ENCODE assay signal across 21 mouse cellular contexts in genomic region chr3:127793022-127793421, GRCm38 (mm10). TPM values are rescaled to one million over a fixed set of nuclear protein-coding genes. Genes with fewer than 3 reads are reported as not detected.
DNase-seq lines count a peak whose midpoint lies in the region; ATAC-seq and TF ChIP-seq lines count a peak whose summit lies in the region.
"Had no signal": no experiment of that assay in that cellular context is flagged by ENCODE, and none has a peak within 500 bp of the region (broad histone marks: within the 10 kb centered on the region; RNA-seq: fewer than 3 reads in every experiment).

No protein-coding gene starts in this region.

- no peak overlapping the region; the same call in 1 of the 2 replicates for H3K27ac ChIP-seq in liver, embryonic 14.5 days
- H3K27ac ChIP-seq: heart, embryonic 10.5 days; hindbrain, postnatal 0 days; limb, embryonic 13.5 days; midbrain, embryonic 12.5 days; stomach, postnatal 0 days had no signal

- no peak overlapping the region; the same call in 1 of the 2 replicates for H3K9ac ChIP-seq in liver, embryonic 14.5 days (replicated peaks)
- H3K9ac ChIP-seq: limb, embryonic 13.5 days; midbrain, embryonic 12.5 days had no signal

- H3K4me2 ChIP-seq in liver, embryonic 14.5 days (ENCODE audit: low read depth): peak overlapping the region; percentile 93
- H3K4me2 ChIP-seq: limb, embryonic 13.5 days; midbrain, embryonic 12.5 days had no signal

- no peak for ATAC-seq in liver, embryonic 14.5 days (ENCODE audit: insufficient read depth)
- ATAC-seq: forebrain, embryonic 16.5 days; hindbrain, postnatal 0 days had no signal

- TF ChIP-seq EP300 in liver, embryonic 14.5 days (IDR thresholded peaks at IDR 0.05; ENCODE audit: low read depth): no peak

- H3K36me3 ChIP-seq in liver, embryonic 14.5 days (replicated peaks; ENCODE audit: control insufficient read depth, insufficient read depth, low read depth): peaks cover 6% of the 10 kb centered on the region; the same call in 1 of the 2 replicates
- no peaks in the 10 kb centered on the region; the same call in 1 of the 2 replicates for H3K36me3 ChIP-seq in splenic B cell, adult 2 months (ENCODE audit: control insufficient read depth, insufficient read depth, low read length, poor library complexity, severe bottlenecking)
- H3K36me3 ChIP-seq: heart, embryonic 10.5 days; limb, embryonic 13.5 days; midbrain, embryonic 12.5 days had no signal

- no peaks in the 10 kb centered on the region for H3K9me3 ChIP-seq in liver, embryonic 14.5 days (ENCODE audit: control insufficient read depth, low read length)
- H3K9me3 ChIP-seq: heart, embryonic 10.5 days; limb, embryonic 13.5 days; midbrain, embryonic 12.5 days had no signal

- TF ChIP-seq CTCF in liver, embryonic 14.5 days (IDR thresholded peaks at IDR 0.05; ENCODE audit: low read depth): no peak

- H3K4me1 ChIP-seq in liver, embryonic 14.5 days (replicated peaks; ENCODE audit: control insufficient read depth in 2 of 2, insufficient read depth in 2 of 2, low read length in 1 of 2): peaks cover 14 to 21% of the 10 kb centered on the region in 2 experiments

- H3K4me3 ChIP-seq in liver, embryonic 14.5 days (ENCODE audit: insufficient read depth in 1 of 2, low read depth in 2 of 2, low read length in 2 of 2): no peak overlapping the region; a peak in 1 of 4 replicates
- H3K4me3 ChIP-seq: heart, embryonic 10.5 days; limb, embryonic 13.5 days; midbrain, embryonic 12.5 days; myocyte had no signal

- WGBS in liver, embryonic 14.5 days (ENCODE audit: insufficient replicate concordance): 78% methylated on average over 7 of the region's 7 CpGs

- DNase-seq in adrenal gland, adult 2 months: peak; percentile 13
- no peak for DNase-seq in adrenal gland, postnatal 14 days
- DNase-seq in kidney, postnatal 36 days: peak; percentile 27 to 42
- DNase-seq in kidney, postnatal 4 days: no peak
- no peak for DNase-seq in liver, embryonic 14.5 days (ENCODE audit: low read depth in 3 of 3, low spot score in 3 of 3)
- DNase-seq in splenic B cell, adult 2 months (ENCODE audit: low read depth, low spot score): peak; percentile 43
- DNase-seq in left cerebral cortex, postnatal 36 days (ENCODE audit: low spot score in 2 of 2): no peak
- DNase-seq in Muller cell, postnatal 12 days (ENCODE audit: inconsistent ontology term): no peak
- DNase-seq: cerebellum, adult 18-20 months; gastrocnemius, postnatal 10 days; heart, postnatal 14 days; lung, postnatal 14 days; retina, postnatal 1 day; thymus, postnatal 25 days had no signal

- H3K27me3 ChIP-seq in liver, embryonic 14.5 days (ENCODE audit: control insufficient read depth, insufficient read depth, low read length): no peaks in the 10 kb centered on the region
- H3K27me3 ChIP-seq in splenic B cell, adult 2 months (ENCODE audit: control insufficient read depth, insufficient read depth, low read length, poor library complexity, severe bottlenecking): no peaks in the 10 kb centered on the region

- intact Hi-C loops in left cerebral cortex, postnatal 36 days (cut with DNase I): no loop called here

RNA-seq across cellular contexts. Expression of gene Tifa, which starts 3.4 kb away (rescaled TPM):
- total RNA-seq in adrenal gland, adult 2 months (2021): 1 to 10 TPM; 3.4 to 6.5 TPM
- polyA plus RNA-seq in adrenal gland, adult 2 months (2012; rRNA removed): 16.4 and 23.6 TPM in 2 replicates
- total RNA-seq in adrenal gland, postnatal 14 days (2021): 3.0 and 5.2 TPM in 2 replicates
- 5.4 and 8.6 TPM in 2 replicates for polyA plus RNA-seq in liver, embryonic 14.5 days (2012; rRNA removed)
- 15.2 and 15.9 TPM in 2 replicates for polyA plus RNA-seq in liver, embryonic 14.5 days (2014; fragmentation: Nextera tagmentation; extraction: Ambion mirVana)
- total RNA-seq in left cerebral cortex, postnatal 36 days (2021): 1 to 10 TPM; 4.7 to 5.0 TPM

RNA-seq across cellular contexts. Expression of gene Alpk1, which starts 12.7 kb away (rescaled TPM):
- 1 to 10 TPM; 6.8 to 9.2 TPM for total RNA-seq in adrenal gland, adult 2 months (2021)
- polyA plus RNA-seq in adrenal gland, adult 2 months (2012; rRNA removed): 0.75 and 1.2 TPM in 2 replicates
- 8.7 and 10.1 TPM in 2 replicates for total RNA-seq in adrenal gland, postnatal 14 days (2021)
- polyA plus RNA-seq in liver, embryonic 14.5 days (2012; rRNA removed): 0.38 and 0.59 TPM in 2 replicates
- polyA plus RNA-seq in liver, embryonic 14.5 days (2014; fragmentation: Nextera tagmentation; extraction: Ambion mirVana): 0.19 and 0.37 TPM in 2 replicates
- total RNA-seq in left cerebral cortex, postnatal 36 days (2021): 1 to 10 TPM; 3.0 to 4.6 TPM

RNA-seq across cellular contexts. Expression of gene Ap1ar, which starts 44.3 kb away (rescaled TPM):
- total RNA-seq in adrenal gland, adult 2 months (2021): 10 to 100 TPM; 28.3 to 34.2 TPM
- polyA plus RNA-seq in adrenal gland, adult 2 months (2012; rRNA removed): 20.9 and 24.4 TPM in 2 replicates
- 30.3 and 33.5 TPM in 2 replicates for total RNA-seq in adrenal gland, postnatal 14 days (2021)
- polyA plus RNA-seq in liver, embryonic 14.5 days (2012; rRNA removed): 15.3 and 23.6 TPM in 2 replicates
- polyA plus RNA-seq in liver, embryonic 14.5 days (2014; fragmentation: Nextera tagmentation; extraction: Ambion mirVana): 12.4 and 15.7 TPM in 2 replicates
- total RNA-seq in left cerebral cortex, postnatal 36 days (2021): 10 to 100 TPM; 79.4 to 83.4 TPM

Comparison
In these comparisons a context has a peak if more than half of its experiments do, and no peak if none do; other contexts are left out.
1. DNase-seq: peak in adrenal gland, adult 2 months (single experiment), kidney, postnatal 36 days (2 of 2) and splenic B cell, adult 2 months (single experiment); none in adrenal gland, postnatal 14 days (single experiment), kidney, postnatal 4 days (0 of 2), liver, embryonic 14.5 days (0 of 3), left cerebral cortex, postnatal 36 days (0 of 2) and Muller cell, postnatal 12 days (single experiment).